Comparison of ENCODE assay signal across 12 mouse cellular contexts in the genomic region with DNA sequence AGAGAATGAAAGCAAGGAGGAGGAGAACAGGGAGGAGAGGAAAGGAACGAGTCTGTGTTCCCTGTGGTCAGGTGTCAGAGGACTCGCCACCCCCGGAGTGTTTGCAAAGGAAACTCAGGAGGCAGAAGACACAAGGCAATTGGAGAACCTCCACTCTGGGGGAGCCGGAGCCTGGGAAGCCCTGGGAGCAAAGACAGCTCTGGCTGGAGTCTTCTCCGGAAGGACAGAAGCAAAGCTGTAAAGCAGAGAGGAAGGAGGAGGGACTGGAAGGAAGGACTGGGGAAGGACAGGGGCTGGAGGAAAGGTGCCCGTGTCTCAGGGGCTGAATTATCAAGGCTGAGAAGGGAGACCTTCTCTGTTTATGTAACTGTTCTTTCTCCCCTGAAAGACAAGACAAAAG.
DNase-seq lines count a peak whose midpoint lies in the region; ATAC-seq and TF ChIP-seq lines count a peak whose summit lies in the region.
"Had no signal": no experiment of that assay in that cellular context is flagged by ENCODE, and none has a peak within 500 bp of the region (broad histone marks: within the 10 kb centered on the region; RNA-seq: fewer than 3 reads in every experiment).

No protein-coding gene starts in this region.

- H3K4me1 ChIP-seq in lung, postnatal 0 days (ENCODE audit: insufficient read depth, low read depth, low read length): no peaks in the 10 kb centered on the region; the same call in 1 of the 2 replicates
- H3K4me1 ChIP-seq in stomach, postnatal 0 days (replicated peaks; ENCODE audit: control insufficient read depth, insufficient read depth): no peaks in the 10 kb centered on the region
- H3K4me1 ChIP-seq in thymus, adult 2 months (replicated peaks; ENCODE audit: control insufficient read depth, insufficient read depth, low read length): no peaks in the 10 kb centered on the region
- peaks cover 3% of the 10 kb centered on the region; the same call in 1 of the 2 replicates for H3K4me1 ChIP-seq in forebrain, embryonic 10.5 days
- H3K4me1 ChIP-seq: forebrain, embryonic 13.5 days had no signal

- no peaks in the 10 kb centered on the region for H3K36me3 ChIP-seq in lung, postnatal 0 days (ENCODE audit: insufficient read depth, low read length)
- no peaks in the 10 kb centered on the region for H3K36me3 ChIP-seq in stomach, postnatal 0 days (ENCODE audit: control insufficient read depth, insufficient read depth, low read length)
- H3K36me3 ChIP-seq in thymus, adult 2 months (ENCODE audit: control insufficient read depth, insufficient read depth, low read length): no peaks in the 10 kb centered on the region
- H3K36me3 ChIP-seq in forebrain, embryonic 10.5 days (replicated peaks): no peaks in the 10 kb centered on the region

- TF ChIP-seq EP300 in lung, postnatal 0 days (IDR thresholded peaks at IDR 0.05): no peak
- TF ChIP-seq EP300 in stomach, postnatal 0 days (optimal IDR thresholded peaks at IDR 0.05): no peak

- ATAC-seq in lung, postnatal 0 days: no peak
- ATAC-seq in stomach, postnatal 0 days (ENCODE audit: low FRiP score, low TSS enrichment): no peak
- ATAC-seq: forebrain, embryonic 13.5 days had no signal

- no peak for TF ChIP-seq POLR2A in thymus, adult 2 months (IDR thresholded peaks at IDR 0.05; ENCODE audit: control insufficient read depth, extremely low read depth, insufficient read depth, low read length, poor library complexity)

- H3K4me2 ChIP-seq in lung, postnatal 0 days (replicated peaks; ENCODE audit: low read depth, low read length): peak overlapping the region; percentile 53
- peak overlapping the region; percentile 50 for H3K4me2 ChIP-seq in stomach, postnatal 0 days (replicated peaks; ENCODE audit: low read depth)
- H3K4me2 ChIP-seq: forebrain, embryonic 13.5 days had no signal

- peak overlapping the region; percentile 23 for H3K4me3 ChIP-seq in lung, postnatal 0 days (ENCODE audit: low read depth, low read length)
- peak overlapping the region; percentile 26 for H3K4me3 ChIP-seq in stomach, postnatal 0 days (ENCODE audit: low read depth, low read length)
- H3K4me3 ChIP-seq in thymus, adult 2 months (ENCODE audit: control insufficient read depth, insufficient read depth, low read length): no peak overlapping the region
- H3K4me3 ChIP-seq in forebrain, embryonic 10.5 days: no peak overlapping the region
- H3K4me3 ChIP-seq: forebrain, embryonic 13.5 days had no signal

- TF ChIP-seq CTCF in lung, postnatal 0 days (IDR thresholded peaks at IDR 0.05): no peak
- TF ChIP-seq CTCF in stomach, postnatal 0 days (IDR thresholded peaks at IDR 0.05; ENCODE audit: low read depth): no peak
- TF ChIP-seq CTCF in thymus, adult 2 months (IDR thresholded peaks at IDR 0.05; ENCODE audit: borderline replicate concordance, control insufficient read depth, extremely low read depth, insufficient read depth, low read length, poor library complexity): no peak

- WGBS in lung, postnatal 0 days: 4% methylated on average over 6 of the region's 6 CpGs
- WGBS in stomach, postnatal 0 days: 7% methylated on average over 6 of the region's 6 CpGs
- 46% methylated on average over 6 of the region's 6 CpGs for WGBS in thymus, adult 2 months
- WGBS in forebrain, embryonic 10.5 days: 47% methylated on average over 6 of the region's 6 CpGs

- no peaks in the 10 kb centered on the region for H3K27me3 ChIP-seq in lung, postnatal 0 days (replicated peaks; ENCODE audit: insufficient read depth, low read length)
- no peaks in the 10 kb centered on the region for H3K27me3 ChIP-seq in stomach, postnatal 0 days (ENCODE audit: control insufficient read depth, insufficient read depth, low read length)
- no peaks in the 10 kb centered on the region for H3K27me3 ChIP-seq in thymus, adult 2 months (ENCODE audit: control insufficient read depth, insufficient read depth, low read length)
- H3K27me3 ChIP-seq in forebrain, embryonic 10.5 days (ENCODE audit: poor library complexity, severe bottlenecking): no peaks in the 10 kb centered on the region
- H3K27me3 ChIP-seq: forebrain, embryonic 13.5 days had no signal

- H3K9ac ChIP-seq in lung, postnatal 0 days (replicated peaks; ENCODE audit: low read depth): 0 out of 2 replicates have a peak overlapping the region, but pooled peaks have one; percentile 17
- no peak overlapping the region for H3K9ac ChIP-seq in stomach, postnatal 0 days (ENCODE audit: low read length)
- H3K9ac ChIP-seq: forebrain, embryonic 13.5 days; liver, embryonic 14.5 days had no signal

- H3K27ac ChIP-seq in lung, postnatal 0 days (ENCODE audit: low read length): no peak overlapping the region
- H3K27ac ChIP-seq in stomach, postnatal 0 days (replicated peaks): no peak overlapping the region
- no peak overlapping the region for H3K27ac ChIP-seq in thymus, adult 2 months (ENCODE audit: control insufficient read depth, insufficient read depth, low read length)
- no peak overlapping the region for H3K27ac ChIP-seq in forebrain, embryonic 10.5 days
- H3K27ac ChIP-seq: forebrain, embryonic 13.5 days; liver, embryonic 14.5 days had no signal

- DNase-seq in heart, adult 11 months: peak; percentile 83
- DNase-seq in heart, postnatal 14 days: no peak
- no peak for DNase-seq in lung, postnatal 0 days (ENCODE audit: low spot score)
- no peak for DNase-seq in lung, adult 18-20 months
- peak; percentile 28 for DNase-seq in kidney, postnatal 10 days
- DNase-seq in stomach, postnatal 0 days (ENCODE audit: low spot score): peak; percentile 15
- DNase-seq in thymus, adult 2 months: no peak
- no peak for DNase-seq in forebrain, embryonic 10.5 days (ENCODE audit: extremely low spot score, low spot score)
- DNase-seq: cerebellum, adult 2 months; spleen, adult 18-20 months had no signal

- intact Hi-C loops in heart, postnatal 14 days (cut with DNase I): no loop called here

- no peaks in the 10 kb centered on the region for H3K9me3 ChIP-seq in lung, postnatal 0 days (ENCODE audit: low read length)
- H3K9me3 ChIP-seq in stomach, postnatal 0 days (ENCODE audit: control insufficient read depth, low read length): no peaks in the 10 kb centered on the region
- H3K9me3 ChIP-seq in forebrain, embryonic 10.5 days: no peaks in the 10 kb centered on the region
- H3K9me3 ChIP-seq: forebrain, embryonic 13.5 days had no signal

Comparison
In these comparisons a context has a peak if more than half of its experiments do, and no peak if none do; other contexts are left out.
1. DNase-seq: peak in heart, adult 11 months (single experiment), kidney, postnatal 10 days (single experiment) and stomach, postnatal 0 days (single experiment); none in heart, postnatal 14 days (0 of 2), lung, postnatal 0 days (single experiment), lung, adult 18-20 months (0 of 2), thymus, adult 2 months (single experiment) and forebrain, embryonic 10.5 days (single experiment).
2. H3K4me3 ChIP-seq: peak in lung, postnatal 0 days (single experiment) and stomach, postnatal 0 days (single experiment); none in thymus, adult 2 months (single experiment) and forebrain, embryonic 10.5 days (single experiment).